In genomic region chr16:45098186-45098885, GRCm38 (mm10) we compare ENCODE assay signal across 9 mouse cellular contexts. TPM values are rescaled to one million over a fixed set of nuclear protein-coding genes. Genes with fewer than 3 reads are reported as not detected.
DNase-seq lines count a peak whose midpoint lies in the region; ATAC-seq and TF ChIP-seq lines count a peak whose summit lies in the region.
"Had no signal": no experiment of that assay in that cellular context is flagged by ENCODE, and none has a peak within 500 bp of the region (broad histone marks: within the 10 kb centered on the region; RNA-seq: fewer than 3 reads in every experiment).

No protein-coding gene starts in this region.

- peak; percentile 34; the same call in 1 of the 2 replicates for ATAC-seq in kidney, postnatal 0 days (replicated peaks; ENCODE audit: low FRiP score, low read depth)

- H3K79me2 ChIP-seq in heart, adult 2 months (replicated peaks; ENCODE audit: control insufficient read depth, insufficient read depth, low read length), result no peaks in the 10 kb centered on the region; the same call in none of the 2 replicates
- peaks cover 15% of the 10 kb centered on the region for H3K79me2 ChIP-seq in myocyte (ENCODE audit: control insufficient read depth, insufficient read depth)

- H3K36me3 ChIP-seq in heart, adult 2 months (ENCODE audit: control insufficient read depth, insufficient read depth, low read length), result peaks cover 6% of the 10 kb centered on the region
- no peaks in the 10 kb centered on the region for H3K36me3 ChIP-seq in kidney, postnatal 0 days (ENCODE audit: insufficient read depth, low read length)
- H3K36me3 ChIP-seq in myocyte (ENCODE audit: control insufficient read depth, insufficient read depth), result no peaks in the 10 kb centered on the region

- no peak for TF ChIP-seq POLR2A in heart, adult 2 months (IDR thresholded peaks at IDR 0.05; ENCODE audit: insufficient read depth, low read depth, low read length)
- no peak for TF ChIP-seq POLR2A in myocyte (IDR thresholded peaks at IDR 0.05; ENCODE audit: insufficient read length, low read depth)

- TF ChIP-seq EP300 in heart, adult 2 months (IDR thresholded peaks at IDR 0.05; ENCODE audit: insufficient read depth, low read depth, low read length), result no peak

- intact Hi-C loops in heart, adult 2 months (cut with DNase I), result loop anchor here (5.0 to 10.0 kb wide), 3 partner anchors 59 to 374 kb away; partner anchors contain the start of genes Atg3, Gtpbp8, Nepro and Slc35a5
- intact Hi-C loops in heart, postnatal 36 days (cut with DNase I), result loop anchor here (2.0 to 10.0 kb wide), 3 partner anchors 22 to 1211 kb away; partner anchors contain the start of genes Ccdc191 and Nepro

- no peak for TF ChIP-seq CTCF in heart, adult 2 months (IDR thresholded peaks at IDR 0.05)
- no peak for TF ChIP-seq CTCF in kidney, postnatal 0 days (IDR thresholded peaks at IDR 0.05; ENCODE audit: low read depth)

- 59% methylated on average over 10 of the region's 10 CpGs for WGBS in heart, adult 2 months
- 23% methylated on average over 10 of the region's 10 CpGs for WGBS in kidney, postnatal 0 days

- H3K9me3 ChIP-seq in kidney, postnatal 0 days (replicated peaks; ENCODE audit: low read length), result no peaks in the 10 kb centered on the region

- H3K4me2 ChIP-seq in kidney, postnatal 0 days (ENCODE audit: low read length), result peak overlapping the region; percentile 76
- H3K4me2 ChIP-seq in myocyte (ENCODE audit: low read depth), result peak overlapping the region; percentile 37

- H3K27me3 ChIP-seq in heart, adult 2 months (ENCODE audit: control insufficient read depth, insufficient read depth, low read length), result no peaks in the 10 kb centered on the region
- no peaks in the 10 kb centered on the region for H3K27me3 ChIP-seq in kidney, postnatal 0 days (ENCODE audit: insufficient read depth, low read length)
- H3K27me3 ChIP-seq in myocyte (ENCODE audit: control insufficient read depth, insufficient read depth, insufficient read length), result no peaks in the 10 kb centered on the region

- no peak overlapping the region for H3K9ac ChIP-seq in heart, adult 2 months (ENCODE audit: low read depth, low read length)
- no peak overlapping the region for H3K9ac ChIP-seq in kidney, postnatal 0 days (ENCODE audit: low read depth, low read length)
- H3K9ac ChIP-seq: liver, embryonic 14.5 days had no signal

- no peak for DNase-seq in heart, adult 2 months
- DNase-seq in heart, postnatal 36 days, result no peak
- DNase-seq in kidney, postnatal 0 days (ENCODE audit: low spot score), result peak; percentile 79
- no peak for DNase-seq in kidney, adult 8-10 months
- DNase-seq in embryo, embryonic 11 days, result peak; percentile 41
- DNase-seq in ovary, postnatal 36 days (ENCODE audit: low spot score), result no peak
- no peak for DNase-seq in cerebellum, adult 9-11 months

- H3K4me3 ChIP-seq in heart, adult 2 months, result peak overlapping the region; percentile 36
- peak overlapping the region; percentile 18; the same call in 1 of the 2 replicates for H3K4me3 ChIP-seq in kidney, postnatal 0 days (replicated peaks; ENCODE audit: low read depth, low read length)
- no peak overlapping the region for H3K4me3 ChIP-seq in myocyte

- peaks cover 11% of the 10 kb centered on the region for H3K4me1 ChIP-seq in heart, adult 2 months (ENCODE audit: control insufficient read depth, insufficient read depth, low read length)
- H3K4me1 ChIP-seq in kidney, postnatal 0 days (replicated peaks; ENCODE audit: insufficient read depth, low read length), result peaks cover 37% of the 10 kb centered on the region

- peak overlapping the region; percentile 39 for H3K27ac ChIP-seq in heart, adult 2 months
- H3K27ac ChIP-seq in kidney, postnatal 0 days, result 0 out of 2 replicates have a peak overlapping the region, but pooled peaks have one; percentile 32
- H3K27ac ChIP-seq: liver, embryonic 14.5 days had no signal

- H3ac ChIP-seq in myocyte (ENCODE audit: control insufficient read depth, insufficient read length), result no peak overlapping the region

TF ChIP-seq in myocyte, 11 proteins besides CTCF, POLR2A, EP300 and RAD21:
- no peak for TF ChIP-seq MAX (IDR thresholded peaks at IDR 0.05; ENCODE audit: low read depth)
- TF ChIP-seq E2F4 (IDR thresholded peaks at IDR 0.05; ENCODE audit: insufficient read depth), result no peak
- no peak for TF ChIP-seq CEBPB (IDR thresholded peaks at IDR 0.05; ENCODE audit: insufficient read depth, poor library complexity, severe bottlenecking)
- no peak for TF ChIP-seq POLR2AphosphoS2 (IDR thresholded peaks at IDR 0.05; ENCODE audit: insufficient read length, low read depth)
- no peak for TF ChIP-seq USF1 (IDR thresholded peaks at IDR 0.05; ENCODE audit: low read depth)
- TF ChIP-seq MYOD1 (IDR thresholded peaks at IDR 0.05; ENCODE audit: control insufficient read depth in 1 of 3, insufficient read length in 2 of 3, low read depth in 2 of 3), result no peak
- TF ChIP-seq TCF3 (IDR thresholded peaks at IDR 0.05; ENCODE audit: insufficient read length, low read depth), result no peak
- no peak for TF ChIP-seq REST (IDR thresholded peaks at IDR 0.05; ENCODE audit: insufficient read depth, insufficient read length)
- TF ChIP-seq SRF (IDR thresholded peaks at IDR 0.05; ENCODE audit: control insufficient read depth, insufficient read length, low read depth), result no peak
- TF ChIP-seq TCF12 (IDR thresholded peaks at IDR 0.05; ENCODE audit: insufficient read depth, poor library complexity, severe bottlenecking), result no peak
- no peak for TF ChIP-seq MYOG (IDR thresholded peaks at IDR 0.05; ENCODE audit: control insufficient read depth in 1 of 3, insufficient read depth in 1 of 3, insufficient read length in 2 of 3, low read depth in 2 of 3)

RNA-seq across cellular contexts. Expression of gene Ccdc80, which starts 5.1 kb away (rescaled TPM):
- 10 to 100 TPM; 64.0 to 65.3 TPM for total RNA-seq in heart, adult 2 months (2021)
- polyA plus RNA-seq in heart, adult 2 months (2012; rRNA removed), result 43.4 and 59.4 TPM in 2 replicates
- total RNA-seq in heart, postnatal 36 days (2021), result 10 to 100 TPM; 85.3 to 92.6 TPM
- polyA plus RNA-seq in kidney, postnatal 0 days (2015; fragmentation: Nextera tagmentation; extraction: Ambion mirVana), result 99.7 and 113 TPM in 2 replicates
- polyA plus RNA-seq in myocyte (2012; fragmentation: generic; extraction: Trizol), result 21.7 TPM

Comparison
In these comparisons a context has a peak if more than half of its experiments do, and no peak if none do; other contexts are left out.
1. DNase-seq: peak in kidney, postnatal 0 days (single experiment) and embryo, embryonic 11 days (single experiment); none in heart, adult 2 months (0 of 2), heart, postnatal 36 days (0 of 2), kidney, adult 8-10 months (0 of 2), ovary, postnatal 36 days (single experiment) and cerebellum, adult 9-11 months (single experiment).